In genomic region chr4:41712421-41713196, GRCm38 (mm10) we compare ENCODE assay signal across 7 mouse cellular contexts. TPM values are rescaled to one million over a fixed set of nuclear protein-coding genes. Genes with fewer than 3 reads are reported as not detected.
DNase-seq lines count a peak whose midpoint lies in the region; ATAC-seq and TF ChIP-seq lines count a peak whose summit lies in the region.

No protein-coding gene starts in this region.

- peaks cover 7% of the 10 kb centered on the region; the same call in 1 of the 2 replicates for H3K79me2 ChIP-seq in CH12.LX (replicated peaks; ENCODE audit: control insufficient read depth, extremely low read depth, insufficient read depth, poor library complexity, severe bottlenecking)

- H3K9me3 ChIP-seq in CH12.LX (replicated peaks; ENCODE audit: low read length) (no peaks in the 10 kb centered on the region), G1E (replicated peaks) (no peaks in the 10 kb centered on the region)

- peaks cover 4% of the 10 kb centered on the region for H3K27me3 ChIP-seq in CH12.LX (replicated peaks)
- H3K27me3 ChIP-seq in G1E (ENCODE audit: insufficient read depth, low read length): peaks cover 4% of the 10 kb centered on the region

- no peak for TF ChIP-seq POLR2A in CH12.LX (IDR thresholded peaks at IDR 0.05; ENCODE audit: low read depth, low read length)

- no peak overlapping the region for H3K27ac ChIP-seq in CH12.LX (ENCODE audit: insufficient read depth, low read depth)

- no peak for ATAC-seq in G1E (ENCODE audit: extremely low read depth, insufficient number of reproducible peaks, low FRiP score, poor library complexity, severe bottlenecking)
- peak; percentile 9 for ATAC-seq in megakaryocyte-erythroid progenitor cell, adult 5-6 weeks (replicated peaks; ENCODE audit: low FRiP score, low TSS enrichment, poor library complexity, severe bottlenecking)

- H3K4me2 ChIP-seq in CH12.LX (ENCODE audit: insufficient read depth, low read depth, poor library complexity, severe bottlenecking): peak overlapping the region; percentile 89

- in situ Hi-C loops in CH12.LX (cut with MboI; ENCODE audit: low pct_ligation_motif_present, low pct_unique_long_range_greater_than_20kb, low sequenced_read_pairs): no loop called here

- dilution Hi-C loops in CH12.LX (cut with MboI; ENCODE audit: extremely low pct_ligation_motif_present, extremely low pct_unique_long_range_greater_than_20kb, low sequenced_read_pairs): no loop called here

- peak overlapping the region; percentile 68 to 84 (median 84) for H3K4me3 ChIP-seq in CH12.LX (replicated peaks in 1 of 3; ENCODE audit: low read depth in 2 of 3, low read length in 2 of 3, poor library complexity in 1 of 3)
- peak overlapping the region; percentile 82 for H3K4me3 ChIP-seq in G1E (ENCODE audit: low read depth, low read length)

- TF ChIP-seq CTCF in CH12.LX (conservative IDR thresholded peaks at IDR 0.05 in 1 of 2, IDR thresholded peaks at IDR 0.05 in 1 of 2; ENCODE audit: low read depth in 2 of 2, low read length in 2 of 2) (no peak), G1E (IDR thresholded peaks at IDR 0.05; ENCODE audit: low read depth, low read length) (no peak)

- TF ChIP-seq RAD21 in CH12.LX (IDR thresholded peaks at IDR 0.05; ENCODE audit: low read depth, low read length): no peak

- H3K4me1 ChIP-seq in CH12.LX (ENCODE audit: control insufficient read depth in 1 of 2, insufficient read depth in 2 of 2) (peaks cover 8 to 23% of the 10 kb centered on the region in 2 experiments), G1E (ENCODE audit: insufficient read depth, low read depth, low read length) (peaks cover 47% of the 10 kb centered on the region)

- H3K36me3 ChIP-seq in CH12.LX (replicated peaks in 1 of 2; ENCODE audit: control insufficient read depth in 1 of 2, insufficient read depth in 1 of 2, low read length in 1 of 2) (peaks cover 22 to 50% of the 10 kb centered on the region in 2 experiments), G1E (replicated peaks) (peaks cover 60% of the 10 kb centered on the region)

- TF ChIP-seq EP300 in CH12.LX (IDR thresholded peaks at IDR 0.05; ENCODE audit: low read length): no peak

- H3K9ac ChIP-seq in CH12.LX (ENCODE audit: insufficient read depth, low read depth): peak overlapping the region; percentile 95

- no peak for DNase-seq in CH12.LX (ENCODE audit: extremely low read depth)
- no peak for DNase-seq in G1E (ENCODE audit: low spot score)
- peak; percentile 34 for DNase-seq in gastrocnemius, postnatal 10 days
- DNase-seq in kidney, adult 11 months: peak; percentile 36
- DNase-seq in right cerebral cortex, postnatal 25 days: no peak
- DNase-seq in thymus, adult 18-20 months: no peak

TF ChIP-seq in CH12.LX, 34 proteins besides CTCF, POLR2A, EP300 and RAD21:
- TF ChIP-seq SIN3A (IDR thresholded peaks at IDR 0.05; ENCODE audit: low read length) (peak; percentile 56), ZNF384 (IDR thresholded peaks at IDR 0.05; ENCODE audit: low read depth, low read length) (no peak), HCFC1 (IDR thresholded peaks at IDR 0.05; ENCODE audit: low read depth, low read length) (no peak), CHD1 (IDR thresholded peaks at IDR 0.05; ENCODE audit: low read depth, low read length) (no peak), ZMIZ1 (IDR thresholded peaks at IDR 0.05; ENCODE audit: low read depth, low read length) (no peak), BHLHE40 (IDR thresholded peaks at IDR 0.05; ENCODE audit: low read depth, low read length) (0 out of 2 replicates have a peak, but pooled peaks have one; percentile 17), MXI1 (IDR thresholded peaks at IDR 0.05; ENCODE audit: low read depth, low read length) (peak; percentile 85), USF2 (conservative IDR thresholded peaks at IDR 0.05; ENCODE audit: low read depth, low read length) (no peak), ETS1 (conservative IDR thresholded peaks at IDR 0.05; ENCODE audit: low read depth, low read length) (no peak), POLR2AphosphoS2 (IDR thresholded peaks at IDR 0.05; ENCODE audit: low read depth, low read length) (no peak), UBTF (IDR thresholded peaks at IDR 0.05; ENCODE audit: low read depth, low read length) (no peak), MYC (IDR thresholded peaks at IDR 0.05; ENCODE audit: low read depth, low read length) (peak; percentile 60), CHD2 (IDR thresholded peaks at IDR 0.05; ENCODE audit: low read length) (no peak), KAT2A (IDR thresholded peaks at IDR 0.05; ENCODE audit: insufficient replicate concordance, low read length) (no peak), MAX (IDR thresholded peaks at IDR 0.05; ENCODE audit: low read length) (peak; percentile 63)
TF ChIP-seq in CH12.LX: peak in this region for 5.

RNA-seq across cellular contexts. Expression of gene Rpp25l, which starts 0.7 kb away (rescaled TPM):
- 65.3 and 84.1 TPM in 2 replicates for total RNA-seq in CH12.LX (2012; rRNA removed)
- 62.8 and 72.8 TPM in 2 replicates for total RNA-seq in CH12.LX (2014; rRNA removed)
- polyA plus RNA-seq in CH12.LX (2012; ENCODE audit: insufficient read length, low read depth): 48.1 and 48.5 TPM in 2 replicates
- 6.4 and 26.3 TPM in 2 replicates for total RNA-seq in G1E (2014; fragmentation: Nextera tagmentation)
- 31.7 and 36.5 TPM in 2 replicates for total RNA-seq in G1E (2017)
- polyA plus RNA-seq in G1E (2012): 77.0 and 82.0 TPM in 2 replicates
- 10 to 100 TPM; 31.5 to 41.4 TPM for total RNA-seq in gastrocnemius, postnatal 10 days (2021)
- 37.5 and 44.7 TPM in 2 replicates for total RNA-seq in megakaryocyte-erythroid progenitor cell, adult 5-6 weeks (2014; fragmentation: Nextera tagmentation)
- 33.5 and 38.9 TPM in 2 replicates for total RNA-seq in megakaryocyte-erythroid progenitor cell, adult 5-6 weeks (2017)

RNA-seq across cellular contexts. Expression of gene Dctn3, which starts 10.4 kb away (rescaled TPM):
- total RNA-seq in CH12.LX (2012; rRNA removed): 130 and 133 TPM in 2 replicates
- total RNA-seq in CH12.LX (2014; rRNA removed): 112 and 125 TPM in 2 replicates
- 90.5 and 117 TPM in 2 replicates for polyA plus RNA-seq in CH12.LX (2012; ENCODE audit: insufficient read length, low read depth)
- total RNA-seq in G1E (2014; fragmentation: Nextera tagmentation): 95.3 and 110 TPM in 2 replicates
- total RNA-seq in G1E (2017): 133 and 178 TPM in 2 replicates
- 187 and 274 TPM in 2 replicates for polyA plus RNA-seq in G1E (2012)
- total RNA-seq in gastrocnemius, postnatal 10 days (2021): 10 to 100 TPM; 44.3 to 57.6 TPM
- 63.4 and 81.2 TPM in 2 replicates for total RNA-seq in megakaryocyte-erythroid progenitor cell, adult 5-6 weeks (2014; fragmentation: Nextera tagmentation)
- total RNA-seq in megakaryocyte-erythroid progenitor cell, adult 5-6 weeks (2017): 50.6 and 80.7 TPM in 2 replicates

RNA-seq across cellular contexts. Expression of gene Il11ra1, which starts 12.8 kb away (rescaled TPM):
- 4.2 and 5.7 TPM in 2 replicates for total RNA-seq in CH12.LX (2012; rRNA removed)
- total RNA-seq in CH12.LX (2014; rRNA removed): 1.2 and 1.3 TPM in 2 replicates
- 4.8 and 6.9 TPM in 2 replicates for polyA plus RNA-seq in CH12.LX (2012; ENCODE audit: insufficient read length, low read depth)
- 3.4 and 4.0 TPM in 2 replicates for total RNA-seq in G1E (2014; fragmentation: Nextera tagmentation)
- total RNA-seq in G1E (2017): 13.1 and 18.5 TPM in 2 replicates
- 4.6 and 6.7 TPM in 2 replicates for polyA plus RNA-seq in G1E (2012)
- total RNA-seq in gastrocnemius, postnatal 10 days (2021): 10 to 100 TPM; 74.3 to 75.3 TPM
- total RNA-seq in megakaryocyte-erythroid progenitor cell, adult 5-6 weeks (2014; fragmentation: Nextera tagmentation): 21.5 and 39.9 TPM in 2 replicates
- 36.0 and 45.3 TPM in 2 replicates for total RNA-seq in megakaryocyte-erythroid progenitor cell, adult 5-6 weeks (2017)

RNA-seq across cellular contexts. Expression of gene Cntfr, which starts 15.7 kb away (rescaled TPM):
- total RNA-seq in CH12.LX (2012; rRNA removed): not detected in 2 replicates
- total RNA-seq in CH12.LX (2014; rRNA removed): not detected in 2 replicates
- not detected in 2 replicates for polyA plus RNA-seq in CH12.LX (2012; ENCODE audit: insufficient read length, low read depth)
- total RNA-seq in G1E (2014; fragmentation: Nextera tagmentation): not detected in 2 replicates
- total RNA-seq in G1E (2017): 0.33 TPM in 1 of 2 replicates, not detected in the other
- polyA plus RNA-seq in G1E (2012): 1.7 and 2.2 TPM in 2 replicates
- total RNA-seq in gastrocnemius, postnatal 10 days (2021): 10 to 100 TPM; 20.1 to 28.2 TPM
- not detected in 2 replicates for total RNA-seq in megakaryocyte-erythroid progenitor cell, adult 5-6 weeks (2014; fragmentation: Nextera tagmentation)
- not detected in 2 replicates for total RNA-seq in megakaryocyte-erythroid progenitor cell, adult 5-6 weeks (2017)

RNA-seq across cellular contexts. Expression of gene Arid3c, which starts 18.3 kb away (rescaled TPM):
- total RNA-seq in CH12.LX (2012; rRNA removed): not detected in 2 replicates
- total RNA-seq in CH12.LX (2014; rRNA removed): not detected in 2 replicates
- polyA plus RNA-seq in CH12.LX (2012; ENCODE audit: insufficient read length, low read depth): not detected in 2 replicates
- total RNA-seq in G1E (2014; fragmentation: Nextera tagmentation): not detected in 2 replicates
- total RNA-seq in G1E (2017): 0.12 TPM in 1 of 2 replicates, not detected in the other
- polyA plus RNA-seq in G1E (2012): not detected in 2 replicates
- not detected for total RNA-seq in gastrocnemius, postnatal 10 days (2021)
- not detected in 2 replicates for total RNA-seq in megakaryocyte-erythroid progenitor cell, adult 5-6 weeks (2014; fragmentation: Nextera tagmentation)
- total RNA-seq in megakaryocyte-erythroid progenitor cell, adult 5-6 weeks (2017): not detected in 2 replicates

Comparison
In these comparisons a context has a peak if more than half of its experiments do, and no peak if none do; other contexts are left out.
1. DNase-seq: peak in gastrocnemius, postnatal 10 days (single experiment) and kidney, adult 11 months (single experiment); none in CH12.LX (single experiment), G1E (single experiment), right cerebral cortex, postnatal 25 days (single experiment) and thymus, adult 18-20 months (0 of 2).